Mouse (Mus musculus) forebrain, embryonic 16.5 days (tissue): Measurements from ENCODE around the gene Slc9b2. TPM values are rescaled to one million over a fixed set of nuclear protein-coding genes. Genes with fewer than 3 reads are reported as not detected.

ENCODE experiments used
- ATAC-seq: fragments of 200-750 bp; cut with Nextera tagmentation; 2 replicates; pipeline ENCODE4 v1.8.0; 2017; ENCODE audit warnings: mild to moderate bottlenecking, moderate library complexity
- H3K27ac ChIP-seq: fragments of 300-500 bp; sonication (generic); 2 replicates; pipeline ENCODE4 v1.5.1; 2014; ENCODE audit warnings: low read length, control low read depth
- H3K27me3 ChIP-seq: fragments of 300-500 bp; sonication (generic); replicated peaks from 2 replicates; pipeline ENCODE4 v1.6.1; 2014; ENCODE audit warnings: low read length; ENCODE audit not compliant: control insufficient read depth, insufficient read depth
- H3K36me3 ChIP-seq: fragments of 300-500 bp; sonication (generic); 2 replicates; pipeline ENCODE4 v1.6.1; 2014; ENCODE audit not compliant: control insufficient read depth, insufficient read depth
- H3K4me1 ChIP-seq: fragments of 300-500 bp; sonication (generic); replicated peaks from 2 replicates; pipeline ENCODE4 v1.6.1; 2014; ENCODE audit warnings: low read length; ENCODE audit not compliant: control insufficient read depth, insufficient read depth
- H3K4me2 ChIP-seq: fragments of 300-500 bp; sonication (generic); 2 replicates; pipeline ENCODE4 v1.6.1; 2014; ENCODE audit warnings: mild to moderate bottlenecking, low read length, control low read depth
- H3K4me3 ChIP-seq: fragments of 300-500 bp; sonication (generic); replicated peaks from 2 replicates; pipeline ENCODE4 v1.5.1; 2014; ENCODE audit warnings: mild to moderate bottlenecking, low read length, control low read depth
- H3K9ac ChIP-seq: fragments of 300-500 bp; sonication (generic); replicated peaks from 2 replicates; pipeline ENCODE4 v1.6.1; 2014; ENCODE audit warnings: low read depth, low read length, control low read depth
- H3K9me3 ChIP-seq: fragments of 300-500 bp; sonication (generic); 2 replicates; pipeline ENCODE4 v1.6.1; 2016; ENCODE audit warnings: low read length; ENCODE audit not compliant: control insufficient read depth
- WGBS: fragments of 180-500 bp; shearing (Covaris S2); extraction: QIAGEN DNeasy Blood & Tissue Kit; methylation state at CpG from one replicate; pipeline ENCODE4 v1.1.7; 2014; 5-methylcytosine and 5-hydroxymethylcytosine counted together
- polyA plus RNA-seq: library from polyadenylated mRNA; unstranded; fragments of >200 nt; fragmentation: Nextera tagmentation; extraction: Ambion mirVana; gene quantifications from 2 replicates; pipeline ENCODE4 v1.2.1, GENCODE M21; 2015

Gene Slc9b2
- polyA plus RNA-seq, 1 experiment from 2014 or later = 2.1 TPM

- no peak for ATAC-seq
- Histone ChIP-seq H3K27me3 (no peaks in the 10 kb centered on the region), H3K4me1 (no peaks in the 10 kb centered on the region), H3K9me3 (no peaks in the 10 kb centered on the region), H3K4me3 (no peak overlapping the region), H3K9ac (no peak overlapping the region), H3K4me2 (no peak overlapping the region), H3K27ac (no peak overlapping the region), H3K36me3 (no peaks in the 10 kb centered on the region)
- WGBS = 78% methylated on average over 6 of the region's 6 CpGs
Observed at GRCm38 (mm10) chr3:135300081-135300480, 7.4 kb upstream of the Slc9b2 start.

- WGBS = 17% methylated on average over 6 of the region's 6 CpGs
- no peak overlapping the region for H3K9ac ChIP-seq
- no peak for ATAC-seq
Observed at GRCm38 (mm10) chr3:135304060-135304459, 3.4 kb upstream of the Slc9b2 start.

GRCm38 (mm10) chr3:135304566-135304965 lies 2.9 kb upstream of the Slc9b2 start:
- Histone ChIP-seq H3K4me1 (peaks cover 5% of the 10 kb centered on the region), H3K4me2 (no peak overlapping the region), H3K27ac (no peak overlapping the region), H3K4me3 (no peak overlapping the region), H3K9ac (no peak overlapping the region), H3K27me3 (no peaks in the 10 kb centered on the region; the same call in 1 of the 2 replicates), H3K9me3 (no peaks in the 10 kb centered on the region), H3K36me3 (no peaks in the 10 kb centered on the region)
- no peak for ATAC-seq
- 6% methylated on average over 9 of the region's 9 CpGs for WGBS

More at GRCm38 (mm10) chr3:135304060-135304459, 3.4 kb upstream of the Slc9b2 start:
- H3K4me3 ChIP-seq = no peak overlapping the region
- peaks cover 5% of the 10 kb centered on the region for H3K4me1 ChIP-seq
- H3K27ac ChIP-seq = no peak overlapping the region
- no peak overlapping the region for H3K4me2 ChIP-seq
- no peaks in the 10 kb centered on the region for H3K36me3 ChIP-seq
- no peaks in the 10 kb centered on the region; the same call in 1 of the 2 replicates for H3K27me3 ChIP-seq
- H3K9me3 ChIP-seq = no peaks in the 10 kb centered on the region

GRCm38 (mm10) chr3:135312916-135313491 lies 5.5 kb downstream of the Slc9b2 start:
- Histone ChIP-seq H3K9me3 (no peaks in the 10 kb centered on the region), H3K27me3 (no peaks in the 10 kb centered on the region; the same call in 1 of the 2 replicates), H3K27ac (no peak overlapping the region), H3K4me3 (no peak overlapping the region), H3K4me2 (no peak overlapping the region), H3K36me3 (no peaks in the 10 kb centered on the region), H3K9ac (no peak overlapping the region), H3K4me1 (peaks cover under 1% of the 10 kb centered on the region; the same call in 1 of the 2 replicates)
- 0% methylated on average over 2 of the region's 2 CpGs for WGBS
- no peak for ATAC-seq

- Histone ChIP-seq H3K4me2 (no peak overlapping the region), H3K27me3 (no peaks in the 10 kb centered on the region), H3K27ac (no peak overlapping the region), H3K4me1 (no peaks in the 10 kb centered on the region), H3K4me3 (no peak overlapping the region), H3K9ac (no peak overlapping the region), H3K9me3 (no peaks in the 10 kb centered on the region), H3K36me3 (no peaks in the 10 kb centered on the region)
- ATAC-seq = peak; percentile 47; the same call in 1 of the 2 replicates
- WGBS = 28% methylated on average over 2 of the region's 2 CpGs
Observed at GRCm38 (mm10) chr3:135313727-135314126, 6.2 kb downstream of the Slc9b2 start.

GRCm38 (mm10) chr3:135314811-135315210 lies 7.3 kb downstream of the Slc9b2 start:
- Histone ChIP-seq H3K4me1 (no peaks in the 10 kb centered on the region), H3K4me2 (no peak overlapping the region), H3K9me3 (no peaks in the 10 kb centered on the region), H3K27me3 (no peaks in the 10 kb centered on the region), H3K27ac (no peak overlapping the region), H3K4me3 (no peak overlapping the region), H3K36me3 (no peaks in the 10 kb centered on the region), H3K9ac (no peak overlapping the region)
- WGBS = 73% methylated on average over 2 of the region's 2 CpGs
- ATAC-seq = no peak

GRCm38 (mm10) chr3:135315720-135316425 lies 8.4 kb downstream of the Slc9b2 start:
- WGBS = 93% methylated on average over 9 of the region's 9 CpGs
- no peak for ATAC-seq
- no peaks in the 10 kb centered on the region for H3K36me3 ChIP-seq

GRCm38 (mm10) chr3:135318331-135318730 lies 10.8 kb downstream of the Slc9b2 start:
- H3K27me3 ChIP-seq = no peaks in the 10 kb centered on the region
- WGBS = 89% methylated on average over 11 of the region's 11 CpGs
- ATAC-seq = no peak

More at GRCm38 (mm10) chr3:135315720-135316425, 8.4 kb downstream of the Slc9b2 start:
- no peak overlapping the region for H3K9ac ChIP-seq
- no peaks in the 10 kb centered on the region for H3K4me1 ChIP-seq
- H3K4me2 ChIP-seq = no peak overlapping the region
- H3K9me3 ChIP-seq = no peaks in the 10 kb centered on the region
- no peak overlapping the region for H3K27ac ChIP-seq
- H3K4me3 ChIP-seq = no peak overlapping the region
- H3K27me3 ChIP-seq = no peaks in the 10 kb centered on the region

GRCm38 (mm10) chr3:135324354-135324753 lies 16.9 kb downstream of the Slc9b2 start:
- Histone ChIP-seq H3K4me2 (no peak overlapping the region), H3K27me3 (no peaks in the 10 kb centered on the region), H3K4me1 (no peaks in the 10 kb centered on the region), H3K36me3 (no peaks in the 10 kb centered on the region), H3K9ac (no peak overlapping the region), H3K9me3 (no peaks in the 10 kb centered on the region), H3K27ac (no peak overlapping the region), H3K4me3 (no peak overlapping the region)
- 39% methylated on average over 6 of the region's 6 CpGs for WGBS
- no peak for ATAC-seq

More at GRCm38 (mm10) chr3:135318331-135318730, 10.8 kb downstream of the Slc9b2 start:
- H3K4me2 ChIP-seq = no peak overlapping the region
- H3K36me3 ChIP-seq = no peaks in the 10 kb centered on the region
- H3K4me1 ChIP-seq = no peaks in the 10 kb centered on the region
- no peak overlapping the region for H3K4me3 ChIP-seq
- H3K27ac ChIP-seq = no peak overlapping the region
- H3K9ac ChIP-seq = no peak overlapping the region
- no peaks in the 10 kb centered on the region for H3K9me3 ChIP-seq
